ENCODE assay signal across 9 mouse cellular contexts in genomic region chr2:160880453-160881195, GRCm38 (mm10). TPM values are rescaled to one million over a fixed set of nuclear protein-coding genes. Genes with fewer than 3 reads are reported as not detected.
DNase-seq lines count a peak whose midpoint lies in the region; ATAC-seq and TF ChIP-seq lines count a peak whose summit lies in the region.
"Had no signal": no experiment of that assay in that cellular context is flagged by ENCODE, and none has a peak within 500 bp of the region (broad histone marks: within the 10 kb centered on the region; RNA-seq: fewer than 3 reads in every experiment).

Lpin3 (plus strand) TSS chr2:160880670.

- no peak for ATAC-seq in kidney, embryonic 15.5 days (replicated peaks; ENCODE audit: low FRiP score)
- ATAC-seq in megakaryocyte progenitor cell, adult 5-6 weeks (replicated peaks; ENCODE audit: poor library complexity): no peak
- no peak for ATAC-seq in cerebellum, adult (ENCODE audit: insufficient number of reproducible peaks, low FRiP score, low TSS enrichment)

- H3K9ac ChIP-seq in kidney, embryonic 15.5 days: no peak within 1 kb of the TSS

- H3K9me3 ChIP-seq in kidney, embryonic 15.5 days (replicated peaks): no peaks in the 10 kb centered on the region
- H3K9me3 ChIP-seq: G1E had no signal

- 37% methylated on average over 13 of the region's 13 CpGs for WGBS in kidney, adult 2 months
- WGBS in kidney, embryonic 15.5 days: 58% methylated on average over 13 of the region's 13 CpGs

- peak within 1 kb of the TSS; percentile 75 for H3K27ac ChIP-seq in kidney, adult 2 months (ENCODE audit: insufficient read depth, low read depth, low read length)
- no peak within 1 kb of the TSS for H3K27ac ChIP-seq in kidney, embryonic 15.5 days

- H3K4me3 ChIP-seq in kidney, adult 2 months (ENCODE audit: insufficient read depth, low read depth, low read length): peak within 1 kb of the TSS; percentile 23
- H3K4me3 ChIP-seq in kidney, embryonic 15.5 days (replicated peaks): no peak within 1 kb of the TSS

- H3K36me3 ChIP-seq in kidney, adult 2 months (ENCODE audit: control insufficient read depth, insufficient read depth, low read length): no peaks in the 10 kb centered on the region
- no peaks in the 10 kb centered on the region for H3K36me3 ChIP-seq in kidney, embryonic 15.5 days
- H3K36me3 ChIP-seq: G1E had no signal

- H3K4me2 ChIP-seq in kidney, embryonic 15.5 days: no peak within 1 kb of the TSS

- TF ChIP-seq POLR2A in kidney, adult 2 months (IDR thresholded peaks at IDR 0.05; ENCODE audit: low read depth, low read length): no peak

- H3K27me3 ChIP-seq in kidney, adult 2 months (replicated peaks; ENCODE audit: control insufficient read depth, insufficient read depth, low read length): no peaks in the 10 kb centered on the region
- H3K27me3 ChIP-seq in kidney, embryonic 15.5 days: no peaks in the 10 kb centered on the region

- intact Hi-C loops in heart, postnatal 14 days (cut with DNase I): no loop called here

- DNase-seq in kidney, adult 2 months: peak; percentile 76
- DNase-seq in adrenal gland, adult 8-10 months: peak; percentile 86
- DNase-seq in heart, postnatal 14 days: peak; percentile 73 to 78
- DNase-seq in lung, postnatal 25 days (ENCODE audit: low spot score): peak; percentile 68
- DNase-seq in yolk sac, embryonic 10.5 days (ENCODE audit: low spot score): no peak

- H3K4me1 ChIP-seq in kidney, adult 2 months (ENCODE audit: control insufficient read depth, insufficient read depth, low read length): no peaks in the 10 kb centered on the region; the same call in 1 of the 2 replicates
- 0 out of 2 replicates have a peak, but pooled peaks cover 2% of the 10 kb centered on the region for H3K4me1 ChIP-seq in kidney, embryonic 15.5 days

- no peak for TF ChIP-seq CTCF in kidney, adult 2 months (conservative IDR thresholded peaks at IDR 0.05; ENCODE audit: insufficient read depth, insufficient read length, low read depth, low read length)

RNA-seq across cellular contexts. Expression of gene Lpin3, which starts in this region (rescaled TPM):
- polyA plus RNA-seq in kidney, adult 2 months (2012; rRNA removed): 8.4 and 10.1 TPM in 2 replicates
- polyA plus RNA-seq in kidney, embryonic 15.5 days (2015; fragmentation: Nextera tagmentation; extraction: Ambion mirVana): 3.0 and 3.8 TPM in 2 replicates
- 10 to 100 TPM; 39.0 to 84.3 (median 50.2) TPM for total RNA-seq in adrenal gland, adult 8-10 months (2022)
- total RNA-seq in heart, postnatal 14 days (2021): 1 to 10 TPM; 5.9 to 7.0 TPM
- not detected in 2 replicates for total RNA-seq in megakaryocyte progenitor cell, adult 5-6 weeks (2015)
- not detected in 2 replicates for total RNA-seq in megakaryocyte progenitor cell, adult 5-6 weeks (2017)

Comparison
In these comparisons a context has a peak if more than half of its experiments do, and no peak if none do; other contexts are left out.
1. RNA of gene Lpin3 (total RNA-seq): 39.0 to 84.3 TPM in adrenal gland, adult 8-10 months and 5.9 to 7.0 TPM in heart, postnatal 14 days; not detected in megakaryocyte progenitor cell, adult 5-6 weeks; every median in the first group is over 4 times any median in the second.
2. RNA of gene Lpin3 (total RNA-seq): 39.0 to 84.3 TPM in adrenal gland, adult 8-10 months; 5.9 to 7.0 TPM in heart, postnatal 14 days; every median in the first group is over 4 times any median in the second.